Comparison of ENCODE assay signal across 8 mouse cellular contexts in genomic region chr5:115564737-115565393, GRCm38 (mm10). TPM values are rescaled to one million over a fixed set of nuclear protein-coding genes. Genes with fewer than 3 reads are reported as not detected.
DNase-seq lines count a peak whose midpoint lies in the region; ATAC-seq lines count a peak whose summit lies in the region.

TSS of gene Gcn1l1 (plus strand) at chr5:115565254.

- peak; percentile 61 for DNase-seq in 3T3-L1 (ENCODE audit: low read depth, low spot score)
- peak; percentile 91 for DNase-seq in adrenal gland, postnatal 14 days
- DNase-seq in heart, adult 18-20 months: peak; percentile 80 to 84
- DNase-seq in kidney, adult 18-20 months: peak; percentile 81
- DNase-seq in spleen, adult 12 weeks (ENCODE audit: low spot score): peak; percentile 64

- peak within 1 kb of the TSS; percentile 81 for H3K4me2 ChIP-seq in embryonic facial prominence, embryonic 12.5 days (replicated peaks)
- H3K4me2 ChIP-seq in limb, embryonic 12.5 days: peak within 1 kb of the TSS; percentile 85
- peak within 1 kb of the TSS; percentile 86 for H3K4me2 ChIP-seq in midbrain, embryonic 13.5 days (replicated peaks)

- peaks cover 38% of the 10 kb centered on the region for H3K36me3 ChIP-seq in embryonic facial prominence, embryonic 12.5 days
- H3K36me3 ChIP-seq in limb, embryonic 12.5 days: peaks cover 46% of the 10 kb centered on the region
- peaks cover 43% of the 10 kb centered on the region for H3K36me3 ChIP-seq in midbrain, embryonic 13.5 days

- H3K9me3 ChIP-seq in embryonic facial prominence, embryonic 12.5 days: no peaks in the 10 kb centered on the region
- H3K9me3 ChIP-seq in limb, embryonic 12.5 days: no peaks in the 10 kb centered on the region
- no peaks in the 10 kb centered on the region for H3K9me3 ChIP-seq in midbrain, embryonic 13.5 days

- ATAC-seq in embryonic facial prominence, embryonic 12.5 days (ENCODE audit: insufficient number of reproducible peaks, insufficient read depth, low FRiP score, low TSS enrichment): peak; percentile 81; the same call in 1 of the 2 replicates
- peak; percentile 79 for ATAC-seq in limb, embryonic 12.5 days (ENCODE audit: insufficient number of reproducible peaks, insufficient read depth, low FRiP score, low TSS enrichment, low read depth)
- ATAC-seq in midbrain, embryonic 13.5 days: peak; percentile 94

- peak within 1 kb of the TSS; percentile 91 for H3K9ac ChIP-seq in embryonic facial prominence, embryonic 12.5 days
- peak within 1 kb of the TSS; percentile 94 for H3K9ac ChIP-seq in limb, embryonic 12.5 days (replicated peaks)
- H3K9ac ChIP-seq in midbrain, embryonic 13.5 days (replicated peaks): peak within 1 kb of the TSS; percentile 96

- no peaks in the 10 kb centered on the region for H3K27me3 ChIP-seq in embryonic facial prominence, embryonic 12.5 days
- H3K27me3 ChIP-seq in limb, embryonic 12.5 days: no peaks in the 10 kb centered on the region
- H3K27me3 ChIP-seq in midbrain, embryonic 13.5 days: no peaks in the 10 kb centered on the region

- peak within 1 kb of the TSS; percentile 78 for H3K27ac ChIP-seq in embryonic facial prominence, embryonic 12.5 days
- peak within 1 kb of the TSS; percentile 76 for H3K27ac ChIP-seq in limb, embryonic 12.5 days
- peak within 1 kb of the TSS; percentile 68 for H3K27ac ChIP-seq in midbrain, embryonic 13.5 days

- H3K4me1 ChIP-seq in embryonic facial prominence, embryonic 12.5 days: peaks cover 29% of the 10 kb centered on the region
- H3K4me1 ChIP-seq in limb, embryonic 12.5 days (replicated peaks): peaks cover 52% of the 10 kb centered on the region
- peaks cover 52% of the 10 kb centered on the region for H3K4me1 ChIP-seq in midbrain, embryonic 13.5 days (replicated peaks)

- 2% methylated on average over 55 of the region's 55 CpGs for WGBS in embryonic facial prominence, embryonic 12.5 days
- 2% methylated on average over 55 of the region's 55 CpGs for WGBS in limb, embryonic 12.5 days
- 1% methylated on average over 52 of the region's 55 CpGs for WGBS in midbrain, embryonic 13.5 days

- peak within 1 kb of the TSS; percentile 87 for H3K4me3 ChIP-seq in embryonic facial prominence, embryonic 12.5 days
- H3K4me3 ChIP-seq in limb, embryonic 12.5 days (replicated peaks): peak within 1 kb of the TSS; percentile 95
- peak within 1 kb of the TSS; percentile 93 for H3K4me3 ChIP-seq in midbrain, embryonic 13.5 days (replicated peaks)

RNA-seq across cellular contexts. Expression of gene Gcn1l1, which starts in this region (rescaled TPM):
- 59.7 and 60.4 TPM in 2 replicates for total RNA-seq in adrenal gland, postnatal 14 days (2021)
- 56.1 and 57.9 TPM in 2 replicates for polyA plus RNA-seq in embryonic facial prominence, embryonic 12.5 days (2016; fragmentation: Nextera tagmentation; extraction: Ambion mirVana)
- total RNA-seq in heart, adult 18-20 months (2021): 10 to 100 TPM; 39.1 to 41.5 TPM
- polyA plus RNA-seq in limb, embryonic 12.5 days (2016; fragmentation: Nextera tagmentation; extraction: Ambion mirVana): 55.4 and 57.4 TPM in 2 replicates
- 48.6 and 49.1 TPM in 2 replicates for polyA plus RNA-seq in midbrain, embryonic 13.5 days (2015; fragmentation: Nextera tagmentation; extraction: Ambion mirVana)

Comparison
In these comparisons a context has a peak if more than half of its experiments do, and no peak if none do; other contexts are left out.
1. Peak in every context shown above with its lines: DNase-seq, ATAC-seq, H3K4me3 ChIP-seq and H3K27ac ChIP-seq.